Comparison of ENCODE assay signal across 12 mouse cellular contexts in genomic region chr16:92952336-92953097, GRCm38 (mm10).
A peak's percentile ranks its signal among the peaks of the same experiment; 100 is the strongest.
DNase-seq lines count a peak whose midpoint lies in the region; TF ChIP-seq lines count a peak whose summit lies in the region.
"Had no signal": no experiment of that assay in that cellular context is flagged by ENCODE, and none has a peak within 500 bp of the region (broad histone marks: within the 10 kb centered on the region; RNA-seq: fewer than 3 reads in every experiment).

No protein-coding gene starts in this region.

- no peak for TF ChIP-seq CTCF in kidney, adult 2 months (conservative IDR thresholded peaks at IDR 0.05; ENCODE audit: insufficient read depth, insufficient read length, low read depth, low read length)

- no peak overlapping the region for H3K4me3 ChIP-seq in kidney, adult 2 months (ENCODE audit: insufficient read depth, low read depth, low read length)
- H3K4me3 ChIP-seq in limb, embryonic 10.5 days, result no peak overlapping the region
- H3K4me3 ChIP-seq: embryonic facial prominence, embryonic 12.5 days; hindbrain, embryonic 13.5 days had no signal

- peaks cover 9% of the 10 kb centered on the region; the same call in 1 of the 2 replicates for H3K4me1 ChIP-seq in kidney, adult 2 months (ENCODE audit: control insufficient read depth, insufficient read depth, low read length)
- H3K4me1 ChIP-seq in limb, embryonic 10.5 days, result peaks cover 32% of the 10 kb centered on the region
- H3K4me1 ChIP-seq: hindbrain, embryonic 13.5 days had no signal

- no peak overlapping the region for H3K27ac ChIP-seq in kidney, adult 2 months (ENCODE audit: insufficient read depth, low read depth, low read length)
- H3K27ac ChIP-seq in limb, embryonic 10.5 days, result peak overlapping the region; percentile 27; the same call in 1 of the 2 replicates
- H3K27ac ChIP-seq: hindbrain, embryonic 13.5 days had no signal

- DNase-seq in kidney, adult 2 months, result peak; percentile 11
- no peak for DNase-seq in kidney, postnatal 36 days
- peak; percentile 51 for DNase-seq in Muller cell, postnatal 12 days (ENCODE audit: inconsistent ontology term)
- DNase-seq in fibroblast of lung, adult 2 months (ENCODE audit: low read depth), result peak; percentile 64
- no peak for DNase-seq in limb, embryonic 10.5 days (ENCODE audit: low spot score)
- DNase-seq in ovary, postnatal 14 days (ENCODE audit: low spot score), result no peak
- DNase-seq in kidney, adult 8-10 months, result no peak
- DNase-seq in kidney, adult 11 months, result no peak
- DNase-seq: thymus, postnatal 4 days had no signal

- WGBS in kidney, adult 2 months, result 51% methylated on average over 7 of the region's 7 CpGs
- 82% methylated on average over 7 of the region's 7 CpGs for WGBS in limb, embryonic 10.5 days

- H3K27me3 ChIP-seq in kidney, adult 2 months (replicated peaks; ENCODE audit: control insufficient read depth, insufficient read depth, low read length), result no peaks in the 10 kb centered on the region
- H3K27me3 ChIP-seq in limb, embryonic 10.5 days (ENCODE audit: low read depth, poor library complexity, severe bottlenecking), result no peaks in the 10 kb centered on the region
- H3K27me3 ChIP-seq: embryonic facial prominence, embryonic 12.5 days; hindbrain, embryonic 13.5 days had no signal

- H3K9me3 ChIP-seq in limb, embryonic 10.5 days (replicated peaks), result no peaks in the 10 kb centered on the region
- H3K9me3 ChIP-seq: embryonic facial prominence, embryonic 12.5 days; G1E; hindbrain, embryonic 13.5 days had no signal

- no peaks in the 10 kb centered on the region for H3K36me3 ChIP-seq in kidney, adult 2 months (ENCODE audit: control insufficient read depth, insufficient read depth, low read length)
- no peaks in the 10 kb centered on the region for H3K36me3 ChIP-seq in limb, embryonic 10.5 days
- H3K36me3 ChIP-seq: embryonic facial prominence, embryonic 12.5 days; G1E; hindbrain, embryonic 13.5 days had no signal

- TF ChIP-seq POLR2A in kidney, adult 2 months (IDR thresholded peaks at IDR 0.05; ENCODE audit: low read depth, low read length), result no peak

Comparison
In these comparisons a context has a peak if more than half of its experiments do, and no peak if none do; other contexts are left out.
1. DNase-seq: peak in kidney, adult 2 months (single experiment), Muller cell, postnatal 12 days (single experiment) and fibroblast of lung, adult 2 months (single experiment); none in kidney, postnatal 36 days (0 of 2), limb, embryonic 10.5 days (single experiment), ovary, postnatal 14 days (single experiment), kidney, adult 8-10 months (0 of 2) and kidney, adult 11 months (single experiment).